Mouse (Mus musculus): ENCODE results near the gene Kcna6. TPM values are rescaled to one million over a fixed set of nuclear protein-coding genes. Genes with fewer than 3 reads are reported as not detected.

Kcna6 gene
- polyA plus RNA-seq (2017; shearing (Covaris generic)) = not detected

GRCm38 (mm10) chr6:126740211-126741142, at the start of gene Kcna6:
Gene Kcna6, minus strand, starts transcription at chr6:126740674.

Other genes with a start within 250 kb of the Kcna6 start
- not detected for gene Kcna5, start 205.3 kb downstream of the Kcna6 start, polyA plus RNA-seq (2017; shearing (Covaris generic))
- under 1 TPM in 1 of 2 experiments, not detected in 1; 0.21 TPM for gene Kcna1, start 94.3 kb downstream of the Kcna6 start, polyA plus RNA-seq (2017; shearing (Covaris generic))
- gene Ndufa9, start 108.5 kb upstream of the Kcna6 start, polyA plus RNA-seq (2017; shearing (Covaris generic)) = 100 to 1,000 TPM; 154 to 162 TPM
- gene Akap3, start 112.4 kb upstream of the Kcna6 start, polyA plus RNA-seq (2017; shearing (Covaris generic)) = under 1 TPM in 1 of 2 experiments, not detected in 1; 0.16 TPM
- gene Dyrk4, start 181.2 kb upstream of the Kcna6 start, polyA plus RNA-seq (2017; shearing (Covaris generic)) = under 1 TPM; 0.38 to 0.56 TPM
- gene Rad51ap1, start 198.9 kb upstream of the Kcna6 start, polyA plus RNA-seq (2017; shearing (Covaris generic)) = 10 to 100 TPM in 1 of 2 experiments, 1 to 10 TPM in 1; 8.4 to 11.0 TPM
- gene D6Wsu163e, start 199.3 kb upstream of the Kcna6 start, polyA plus RNA-seq (2017; shearing (Covaris generic)) = 1 to 10 TPM; 7.6 to 9.1 TPM

Measured in activated CD4-positive, CD25-positive, alpha-beta regulatory T cell (primary cell).